Mouse (Mus musculus) brain, embryonic 14.5 days (tissue): Measurements from ENCODE around the gene Sorcs3.

Experiments
- CTCF ChIP-seq: fragments of 200-500 bp; IDR thresholded peaks from 2 replicates; pipeline ENCODE4 v1.5.1; 2012; ENCODE audit warnings: inconsistent platforms, mild to moderate bottlenecking, moderate library complexity, borderline replicate concordance; ENCODE audit not compliant: insufficient read depth, insufficient read length; ENCODE audit errors: extremely low read depth
- POLR2A ChIP-seq: fragments of 200-500 bp; IDR thresholded peaks from 2 replicates; pipeline ENCODE4 v1.6.1; 2012; ENCODE audit warnings: mild to moderate bottlenecking, inconsistent platforms, borderline replicate concordance; ENCODE audit not compliant: poor library complexity, insufficient read depth, insufficient read length, severe bottlenecking; ENCODE audit errors: extremely low read depth

DNA sequence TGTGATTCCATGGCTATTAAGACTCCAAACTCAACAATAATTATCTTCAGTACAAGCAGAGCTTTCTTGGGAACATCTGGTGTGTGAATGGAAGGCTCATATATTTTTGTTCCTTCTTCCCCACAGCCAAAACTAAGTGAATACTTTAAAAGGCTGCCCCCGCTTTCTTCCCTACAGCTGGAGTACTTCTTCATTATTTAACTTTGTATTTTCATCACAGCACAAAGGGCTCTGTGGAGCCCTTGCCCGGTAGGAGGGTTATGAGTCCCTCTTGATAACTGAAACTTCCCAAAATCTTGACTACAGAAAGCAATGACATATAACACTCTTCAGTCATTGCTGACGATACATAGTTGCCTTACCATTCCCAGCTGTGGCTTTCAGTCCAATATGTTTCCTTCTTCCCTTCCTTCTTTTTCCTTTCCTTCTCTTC, 615.5 kb downstream of the Sorcs3 start:
- no peak for TF ChIP-seq CTCF
- no peak for TF ChIP-seq POLR2A
